Mouse (Mus musculus) heart, postnatal 14 days (tissue): ENCODE results near the gene Fars2. TPM values are rescaled to one million over a fixed set of nuclear protein-coding genes. Genes with fewer than 3 reads are reported as not detected.
"Not testable (repeated sequence)": the region's sequence is repeated elsewhere in the genome, so short reads cannot be mapped to it uniquely, and the experiment has no call there.

Source experiments
- DNase-seq, 2 experiments: peaks; one replicate each; pipeline ENCODE4 v3.0.0; 2021 to 2022
- intact Hi-C: fragments of 180-260 bp; cut with DNase I; formaldehyde crosslinking; loops from one replicate; pipeline ENCODE4 v1.15.1; 2025
- total RNA-seq, 2 experiments: library from RNA; stranded (reverse); gene quantifications; 2 replicates each; pipeline ENCODE4 v1.2.3; 2021

The Fars2 gene
- total RNA-seq, 2 experiments from 2014 or later = 63.2 to 65.6 TPM

- intact Hi-C loops = no loop called here
- DNase-seq = no peak
Observed at GRCm38 (mm10) chr13:36131992-36132649, 14.9 kb downstream of the Fars2 start.

DNA sequence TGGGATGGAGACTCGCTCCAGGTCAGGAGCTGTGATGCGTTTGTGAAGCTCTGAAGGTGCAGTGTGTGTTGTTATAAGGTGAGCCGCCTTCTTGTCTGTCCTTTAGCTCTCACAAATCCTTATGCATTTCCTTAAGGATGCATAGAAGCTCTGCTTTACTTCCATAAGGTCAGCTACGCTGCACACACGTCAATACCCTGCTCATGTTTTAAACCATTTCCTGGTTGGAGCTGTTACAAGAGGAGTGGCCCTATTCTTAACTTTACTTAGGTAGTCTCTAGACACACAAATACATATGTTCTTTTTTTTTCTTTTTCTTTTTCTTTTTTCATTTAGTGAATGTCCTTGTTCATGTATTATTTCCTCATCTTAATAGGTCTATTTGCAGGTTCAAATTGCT is 22.5 kb downstream of the Fars2 start:
- intact Hi-C loops = no loop called here

GRCm38 (mm10) chr13:36140247-36141016 is 23.2 kb downstream of the Fars2 start:
- no peak for DNase-seq
- intact Hi-C loops = no loop called here

More for the DNA sequence above, 22.5 kb downstream of the Fars2 start:
- peak in 1 of 2 experiments; percentile 4 for DNase-seq

DNA sequence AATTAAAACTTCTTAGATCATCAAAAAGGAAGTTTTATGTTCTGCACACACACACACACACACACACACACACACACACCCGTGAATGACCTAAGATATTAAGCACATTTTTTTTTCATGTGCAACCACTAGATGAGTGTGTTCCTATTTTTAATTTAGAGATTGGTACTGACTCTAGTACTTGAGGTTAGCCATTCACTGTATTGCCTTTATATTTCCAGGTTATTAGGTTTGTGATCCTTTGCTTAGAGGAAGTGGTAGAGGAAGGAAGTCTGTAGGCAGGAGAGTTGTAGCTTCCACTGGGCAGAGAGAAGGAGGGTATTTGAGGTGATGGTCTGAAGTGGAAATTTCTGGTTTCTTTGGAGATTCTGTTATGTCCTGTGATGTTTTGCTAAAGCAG is 28.4 kb downstream of the Fars2 start:
- intact Hi-C loops = no loop called here
- no peak for DNase-seq

GRCm38 (mm10) chr13:36149175-36149939 is 32.1 kb downstream of the Fars2 start:
- intact Hi-C loops = no loop called here
- DNase-seq = no peak

DNA sequence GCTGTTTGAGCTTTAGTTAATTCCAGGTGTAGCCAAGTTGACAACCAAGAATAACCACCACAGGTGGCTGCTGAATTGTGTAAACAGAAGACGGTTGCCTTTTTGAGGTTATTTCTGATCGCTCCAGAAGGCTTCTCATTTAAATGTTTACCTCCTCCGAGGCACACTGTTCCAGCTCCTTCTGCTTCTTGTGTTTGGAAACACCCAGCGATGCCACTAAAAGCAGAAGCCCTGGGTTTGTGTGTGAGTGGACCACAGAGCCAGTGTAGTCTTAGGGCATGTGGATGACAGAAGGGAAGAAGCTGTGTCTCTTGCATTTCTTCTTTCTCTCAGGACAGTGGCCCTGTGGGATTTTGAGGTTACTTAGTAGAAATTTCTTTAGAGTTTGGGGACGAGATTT is 33.1 kb downstream of the Fars2 start:
- intact Hi-C loops = no loop called here
- DNase-seq = no peak

GRCm38 (mm10) chr13:36152728-36153498 is 35.7 kb downstream of the Fars2 start:
- DNase-seq = no peak
- intact Hi-C loops = no loop called here

GRCm38 (mm10) chr13:36156340-36156931 is 39.2 kb downstream of the Fars2 start:
- peak in 1 of 2 experiments; percentile 12 for DNase-seq
- intact Hi-C loops = no loop called here

DNA sequence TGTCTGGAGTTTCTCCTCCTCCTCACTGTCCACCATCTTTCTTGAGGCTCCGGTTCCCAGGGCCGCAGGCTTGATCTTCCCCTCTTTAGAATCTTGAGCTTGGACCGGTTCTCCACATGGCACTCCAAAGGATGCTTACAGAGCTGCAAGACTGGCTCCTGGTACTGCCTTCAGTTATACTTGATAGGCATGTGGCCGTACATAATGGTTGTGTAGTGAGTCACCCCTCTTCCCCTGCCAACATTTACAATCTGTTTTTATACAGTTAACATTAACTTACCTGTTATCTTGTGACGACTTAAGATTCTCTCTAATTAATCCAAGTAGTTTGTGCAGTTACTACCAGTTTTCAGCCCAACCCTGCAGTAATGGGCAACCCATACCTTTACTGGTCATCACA is 46.2 kb downstream of the Fars2 start:
- intact Hi-C loops = no loop called here
- DNase-seq = no peak

- no peak for DNase-seq
- intact Hi-C loops = no loop called here
Observed at GRCm38 (mm10) chr13:36163898-36164297, 46.7 kb downstream of the Fars2 start.

- intact Hi-C loops, DNase-seq: not testable (repeated sequence)
Observed at GRCm38 (mm10) chr13:36172981-36173380, 55.8 kb downstream of the Fars2 start.

GRCm38 (mm10) chr13:36174101-36174500 is 56.9 kb downstream of the Fars2 start:
- DNase-seq = no peak
- intact Hi-C loops = no loop called here

DNA sequence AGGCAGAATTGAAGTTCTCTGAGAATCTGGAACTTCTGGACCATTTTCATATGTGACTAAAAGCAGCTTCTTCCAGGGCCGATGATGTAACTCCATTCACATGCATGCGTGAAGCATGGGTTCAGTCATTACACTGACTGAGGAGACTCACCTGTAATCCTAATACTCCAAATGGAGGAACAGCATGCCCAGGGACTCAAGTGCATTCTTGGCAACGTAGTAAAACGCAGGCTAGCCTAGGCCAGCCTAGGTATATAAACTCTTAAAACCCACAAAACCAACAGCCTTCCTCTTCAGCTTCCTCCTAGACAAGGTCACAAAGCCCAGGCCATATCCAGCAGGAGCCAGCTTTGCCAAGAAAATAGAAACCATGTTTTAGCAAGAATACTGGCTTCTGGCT is 57.6 kb downstream of the Fars2 start:
- no peak for DNase-seq
- intact Hi-C loops = no loop called here

DNA sequence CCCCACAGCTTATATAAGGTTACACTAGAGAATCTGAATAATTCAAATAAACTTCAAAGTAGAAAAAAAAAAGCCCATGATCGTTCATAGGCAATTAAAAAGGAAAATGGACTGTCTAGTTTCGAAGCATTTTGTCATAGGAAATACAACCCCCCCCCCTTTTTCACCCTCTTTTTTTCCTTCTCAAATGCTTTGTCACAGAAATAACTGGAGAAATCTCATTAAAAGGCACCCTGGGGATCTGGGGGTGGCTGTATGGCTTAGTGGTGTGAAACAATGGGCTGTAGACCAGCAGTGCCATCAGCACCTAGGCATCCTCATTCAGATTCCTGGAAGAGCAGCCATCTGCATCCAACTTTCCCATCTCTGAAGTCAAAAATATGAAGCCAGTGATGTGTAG is 64.0 kb downstream of the Fars2 start:
- intact Hi-C loops = no loop called here
- DNase-seq = no peak

DNA sequence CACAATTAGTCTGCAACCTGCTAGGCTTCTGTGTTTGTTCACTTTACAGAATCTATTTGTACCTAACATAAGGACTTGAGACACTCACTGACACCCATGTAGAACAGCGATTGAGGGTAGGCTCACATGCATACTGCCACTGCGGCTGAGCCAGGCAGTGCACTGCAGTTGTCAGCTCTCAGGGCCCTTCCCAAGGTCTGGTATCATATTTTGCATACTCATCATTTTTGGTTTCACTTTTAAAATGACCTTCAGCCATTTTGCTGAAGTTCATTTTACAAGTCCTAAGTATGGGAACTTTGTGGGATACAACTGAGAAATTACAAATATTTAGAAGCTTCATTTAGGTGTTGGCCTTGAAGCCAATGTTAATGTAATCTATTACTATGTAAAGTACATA is 73.4 kb downstream of the Fars2 start:
- DNase-seq = no peak
- intact Hi-C loops = no loop called here

GRCm38 (mm10) chr13:36193484-36194113 is 76.4 kb downstream of the Fars2 start:
- DNase-seq = no peak
- intact Hi-C loops = no loop called here

GRCm38 (mm10) chr13:36199288-36199687 is 82.1 kb downstream of the Fars2 start:
- intact Hi-C loops = no loop called here

DNA sequence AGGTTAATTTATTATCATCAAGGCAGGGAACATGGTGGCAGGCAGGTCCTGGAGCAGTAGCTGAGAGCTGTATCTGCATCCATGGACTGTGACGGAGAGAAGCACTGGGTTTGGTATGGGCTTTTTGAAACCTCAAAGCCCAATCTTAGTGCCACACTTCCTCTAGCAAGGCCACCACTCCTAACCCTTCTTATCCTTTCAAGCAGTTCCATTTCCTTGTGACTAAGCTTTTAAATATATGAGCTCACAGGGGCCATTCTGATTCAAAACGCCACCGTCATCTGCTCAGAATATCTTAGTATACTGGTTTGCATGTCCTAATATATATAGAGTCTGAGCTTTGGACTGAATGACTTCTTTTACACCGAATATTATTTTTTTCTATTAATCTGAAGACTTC is 83.2 kb downstream of the Fars2 start:
- intact Hi-C loops = no loop called here
- no peak for DNase-seq

More at GRCm38 (mm10) chr13:36199288-36199687, 82.1 kb downstream of the Fars2 start:
- DNase-seq = no peak

- DNase-seq = no peak
- intact Hi-C loops = no loop called here
Observed at GRCm38 (mm10) chr13:36202496-36202895, 85.3 kb downstream of the Fars2 start.

- intact Hi-C loops = no loop called here
- no peak for DNase-seq
Observed at GRCm38 (mm10) chr13:36203014-36203413, 85.8 kb downstream of the Fars2 start.
